ENCODE assay signal across 4 mouse cellular contexts in the genomic region with DNA sequence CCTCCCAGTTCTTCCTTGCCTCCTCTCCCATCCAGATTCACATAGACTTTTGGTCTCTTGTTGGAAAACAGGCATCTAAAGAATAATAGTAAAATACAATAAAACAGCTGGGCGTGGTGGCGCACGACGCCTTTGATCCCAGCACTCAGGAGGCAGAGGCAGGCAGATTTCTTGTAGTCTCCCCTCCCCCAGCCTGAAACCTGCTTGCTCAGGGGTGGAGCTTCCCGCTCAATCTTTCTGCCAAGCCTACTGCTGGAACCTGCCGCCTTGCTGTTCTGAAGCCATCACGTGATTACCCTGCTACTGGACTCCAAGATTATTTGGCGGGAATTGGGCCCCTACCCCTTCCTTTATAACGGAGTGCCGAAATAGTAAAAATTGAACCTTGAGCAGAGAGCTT. TPM values are rescaled to one million over a fixed set of nuclear protein-coding genes. Genes with fewer than 3 reads are reported as not detected.
"Had no signal": no experiment of that assay in that cellular context is flagged by ENCODE, and none has a peak within 500 bp of the region (broad histone marks: within the 10 kb centered on the region; RNA-seq: fewer than 3 reads in every experiment).

No protein-coding gene starts in this region.

RNA-seq across cellular contexts. Expression of a gene that starts 45.2 kb away (rescaled TPM):
- total RNA-seq: heart, postnatal 14 days; heart, postnatal 25 days; heart, postnatal 4 days; hematopoietic stem cell, adult 5-6 weeks had no signal
